Mouse (Mus musculus): ENCODE measurements around the gene Tcf12. TPM values are rescaled to one million over a fixed set of nuclear protein-coding genes. Genes with fewer than 3 reads are reported as not detected.

Gene Tcf12
- polyA plus RNA-seq, 1 experiment from 2014 or later: 227 TPM

DNA sequence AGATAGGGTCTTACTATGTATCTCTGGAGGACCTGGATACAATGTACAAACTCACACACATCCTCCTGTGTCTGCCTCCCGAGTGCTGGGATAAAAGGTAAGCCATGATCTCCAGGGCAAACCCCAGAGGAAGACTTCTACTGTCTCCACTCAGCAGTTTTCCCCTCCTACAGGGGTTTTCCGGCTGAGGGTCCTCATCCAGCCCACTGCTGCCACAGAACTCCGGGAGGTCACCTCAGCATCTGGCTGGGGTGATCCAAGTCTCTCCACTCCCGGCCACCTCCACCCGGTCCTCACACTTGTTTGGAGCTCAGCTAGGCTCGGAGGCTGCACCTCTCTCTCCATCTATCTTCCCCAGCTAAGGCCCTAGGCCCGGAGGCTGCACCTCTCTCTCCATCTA, 308.4 kb downstream of the Tcf12 start:
- Histone ChIP-seq H3K9ac (ENCODE audit: low read depth, low read length) (no peak overlapping the region), H3K4me1 (replicated peaks; ENCODE audit: control insufficient read depth, insufficient read depth, low read length) (no peaks in the 10 kb centered on the region), H3K4me3 (ENCODE audit: low read depth, low read length) (no peak overlapping the region), H3K36me3 (ENCODE audit: control insufficient read depth, insufficient read depth, low read length) (no peaks in the 10 kb centered on the region), H3K9me3 (ENCODE audit: control insufficient read depth, low read length) (no peaks in the 10 kb centered on the region), H3K27ac (ENCODE audit: low read depth, low read length) (no peak overlapping the region), H3K27me3 (ENCODE audit: control insufficient read depth, insufficient read depth, low read length) (no peaks in the 10 kb centered on the region), H3K4me2 (replicated peaks; ENCODE audit: low read depth, low read length) (no peak overlapping the region)
- DNase-seq (ENCODE audit: low spot score) (no peak), ATAC-seq (ENCODE audit: low FRiP score) (no peak)
- WGBS: 62% methylated on average over 7 of the region's 7 CpGs

- ATAC-seq (ENCODE audit: low FRiP score) (no peak), DNase-seq (ENCODE audit: low spot score) (no peak)
- Histone ChIP-seq H3K4me2 (replicated peaks; ENCODE audit: low read depth, low read length) (no peak overlapping the region), H3K9me3 (ENCODE audit: control insufficient read depth, low read length) (no peaks in the 10 kb centered on the region), H3K36me3 (ENCODE audit: control insufficient read depth, insufficient read depth, low read length) (no peaks in the 10 kb centered on the region), H3K4me3 (ENCODE audit: low read depth, low read length) (no peak overlapping the region), H3K9ac (ENCODE audit: low read depth, low read length) (no peak overlapping the region), H3K4me1 (replicated peaks; ENCODE audit: control insufficient read depth, insufficient read depth, low read length) (no peaks in the 10 kb centered on the region), H3K27me3 (ENCODE audit: control insufficient read depth, insufficient read depth, low read length) (no peaks in the 10 kb centered on the region), H3K27ac (ENCODE audit: low read depth, low read length) (no peak overlapping the region)
- 87% methylated on average over 5 of the region's 5 CpGs for WGBS
Observed at GRCm38 (mm10) chr9:71799598-71799997, 312.1 kb downstream of the Tcf12 start.

GRCm38 (mm10) chr9:71798176-71798575, 313.5 kb downstream of the Tcf12 start:
- no peaks in the 10 kb centered on the region for H3K27me3 ChIP-seq (ENCODE audit: control insufficient read depth, insufficient read depth, low read length)
- H3K36me3 ChIP-seq (ENCODE audit: control insufficient read depth, insufficient read depth, low read length): no peaks in the 10 kb centered on the region
- DNase-seq (ENCODE audit: low spot score) (no peak), ATAC-seq (ENCODE audit: low FRiP score) (no peak)
- H3K9me3 ChIP-seq (ENCODE audit: control insufficient read depth, low read length): no peaks in the 10 kb centered on the region
- H3K27ac ChIP-seq (ENCODE audit: low read depth, low read length): no peak overlapping the region
- WGBS: 68% methylated on average over 5 of the region's 5 CpGs
- H3K4me1 ChIP-seq (replicated peaks; ENCODE audit: control insufficient read depth, insufficient read depth, low read length): no peaks in the 10 kb centered on the region
- no peak overlapping the region for H3K4me2 ChIP-seq (replicated peaks; ENCODE audit: low read depth, low read length)
- H3K4me3 ChIP-seq (ENCODE audit: low read depth, low read length): no peak overlapping the region
- H3K9ac ChIP-seq (ENCODE audit: low read depth, low read length): no peak overlapping the region

Other genes with a start within 250 kb of the Tcf12 start
- gene Zfp280d, start 163.0 kb upstream of the Tcf12 start, polyA plus RNA-seq (2014; fragmentation: Nextera tagmentation; extraction: Ambion mirVana): 60.6 and 77.6 TPM in 2 replicates